8 mouse cellular contexts compared by ENCODE assay signal in the genomic region with DNA sequence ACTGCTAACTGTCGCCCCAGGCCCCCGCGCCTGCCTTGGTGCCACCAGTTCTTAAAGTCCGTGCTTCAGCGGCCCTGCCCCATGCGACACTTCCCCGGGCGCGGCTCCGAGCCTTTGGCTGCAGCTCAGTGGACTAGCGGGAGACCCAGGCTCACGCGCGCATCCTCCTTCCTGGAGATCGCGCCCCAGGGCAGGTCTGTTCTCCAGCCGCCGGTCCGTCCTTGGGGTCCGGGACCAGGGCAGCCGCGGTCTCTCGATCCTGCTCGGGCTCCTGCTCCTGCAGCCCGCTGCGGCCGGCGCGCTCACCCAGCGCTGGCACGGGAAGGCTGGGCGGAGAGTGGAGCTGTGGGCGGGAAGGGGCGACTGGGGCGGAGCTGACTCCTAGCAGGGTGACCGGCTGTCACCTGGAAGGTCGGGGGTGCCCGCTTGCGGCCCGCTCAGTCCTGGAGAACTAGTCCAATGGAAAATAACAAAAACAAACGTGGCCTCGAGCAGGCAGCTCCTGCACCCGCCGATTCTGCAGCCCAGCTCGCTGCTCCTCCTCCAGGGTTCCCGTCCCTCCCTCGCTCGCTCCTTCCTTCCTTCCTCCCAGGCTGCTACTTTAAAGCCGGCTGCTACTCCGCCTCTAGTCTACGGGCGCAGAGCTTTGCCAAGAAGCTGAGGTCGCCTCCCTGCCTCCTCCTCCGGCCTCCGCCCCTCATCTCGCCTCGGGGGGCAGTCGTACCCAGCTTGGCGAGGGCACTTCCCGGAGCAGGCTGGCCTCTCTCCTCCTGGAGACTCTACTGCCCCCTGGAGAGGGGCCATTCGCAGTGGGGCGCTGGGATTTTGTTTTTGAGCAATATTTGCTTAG. TPM values are rescaled to one million over a fixed set of nuclear protein-coding genes. Genes with fewer than 3 reads are reported as not detected.
DNase-seq lines count a peak whose midpoint lies in the region; ATAC-seq lines count a peak whose summit lies in the region.

Gene Tbc1d4, minus strand, starts transcription at position 673 of the 850 bp plus-strand sequence.

- peak; percentile 91 for ATAC-seq in intestine, embryonic 14.5 days (replicated peaks; ENCODE audit: low FRiP score, low TSS enrichment, low read depth)

- peak within 1 kb of the TSS; percentile 58 for H3K9ac ChIP-seq in intestine, embryonic 14.5 days (ENCODE audit: low read length)

- H3K9me3 ChIP-seq in intestine, embryonic 14.5 days (ENCODE audit: control insufficient read depth, low read length), result no peaks in the 10 kb centered on the region

- H3K4me3 ChIP-seq in intestine, embryonic 14.5 days (ENCODE audit: low read depth, low read length), result peak within 1 kb of the TSS; percentile 64

- DNase-seq in adrenal gland, adult (ENCODE audit: inconsistent age in 2 of 2, low spot score in 1 of 2), result peak; percentile 93 to 97
- peak; percentile 87 for DNase-seq in embryo, embryonic 10 days (ENCODE audit: low spot score)
- DNase-seq in gastrocnemius, postnatal 25 days, result peak; percentile 80
- peak; percentile 91 for DNase-seq in intestine, embryonic 14.5 days (ENCODE audit: low spot score)
- DNase-seq in left cerebral cortex, postnatal 25 days (ENCODE audit: low spot score in 2 of 2), result peak; percentile 64 to 70
- DNase-seq in mesoderm, embryonic 11.5 days (ENCODE audit: low read depth, low spot score), result peak; percentile 81
- DNase-seq in right cerebral cortex, postnatal 36 days (ENCODE audit: low spot score in 2 of 2), result peak; percentile 39 to 43
- peak; percentile 74 for DNase-seq in yolk sac, embryonic 10.5 days (ENCODE audit: low spot score)

- H3K4me1 ChIP-seq in intestine, embryonic 14.5 days (replicated peaks; ENCODE audit: control insufficient read depth, insufficient read depth, low read length), result 0 out of 2 replicates have a peak, but pooled peaks cover 2% of the 10 kb centered on the region

- intact Hi-C loops in left cerebral cortex, postnatal 25 days (cut with DNase I), result loop anchor here (2.0 kb wide), 1 partner anchor 92 kb away; no protein-coding TSS in a partner anchor

- WGBS in intestine, embryonic 14.5 days, result under 1% methylated on average over 62 of the region's 62 CpGs

- H3K27ac ChIP-seq in intestine, embryonic 14.5 days (ENCODE audit: low read depth), result peak within 1 kb of the TSS; percentile 62; the same call in 1 of the 2 replicates

- no peaks in the 10 kb centered on the region for H3K27me3 ChIP-seq in intestine, embryonic 14.5 days (replicated peaks; ENCODE audit: control insufficient read depth, insufficient read depth, low read length)

- H3K36me3 ChIP-seq in intestine, embryonic 14.5 days (ENCODE audit: control insufficient read depth, insufficient read depth, low read length), result no peaks in the 10 kb centered on the region

- peak within 1 kb of the TSS; percentile 100 for H3K4me2 ChIP-seq in intestine, embryonic 14.5 days (ENCODE audit: low read length)

RNA-seq across cellular contexts. Expression of gene Tbc1d4, which starts in this region (rescaled TPM):
- total RNA-seq in gastrocnemius, postnatal 25 days (2021), result 10 to 100 TPM; 19.3 to 23.8 TPM
- polyA plus RNA-seq in intestine, embryonic 14.5 days (2014; fragmentation: Nextera tagmentation; extraction: Ambion mirVana), result 7.3 and 7.5 TPM in 2 replicates
- total RNA-seq in left cerebral cortex, postnatal 25 days (2021), result 10 to 100 TPM in 1 of 2 experiments, 1 to 10 TPM in 1; 7.2 to 10.4 TPM

Comparison
In these comparisons a context has a peak if more than half of its experiments do, and no peak if none do; other contexts are left out.
1. Peak in every context shown above with its lines: DNase-seq, ATAC-seq, H3K4me3 ChIP-seq and H3K27ac ChIP-seq.
2. DNase-seq: peak in every context shown above with its lines; median percentile 95 in adrenal gland, adult; 91 in intestine, embryonic 14.5 days; 87 in embryo, embryonic 10 days; 81 in mesoderm, embryonic 11.5 days; 80 in gastrocnemius, postnatal 25 days; 74 in yolk sac, embryonic 10.5 days; 67 in left cerebral cortex, postnatal 25 days; 41 in right cerebral cortex, postnatal 36 days.